Mouse (Mus musculus) liver, adult 2 months (tissue): Measurements from ENCODE around the gene Tomm7. TPM values are rescaled to one million over a fixed set of nuclear protein-coding genes. Genes with fewer than 3 reads are reported as not detected.

Source experiments
- DNase-seq: peaks from one replicate; pipeline ENCODE4 v3.0.0-alpha.2; 2011; ENCODE audit warnings: low read depth, low spot score; ENCODE audit errors: extremely low read depth
- H3K27ac ChIP-seq: fragments of 200-500 bp; replicated peaks from 2 replicates; pipeline ENCODE4 v1.5.1; 2012; ENCODE audit warnings: low read depth, mild to moderate bottlenecking, control low read depth, inconsistent platforms, low read length; ENCODE audit not compliant: insufficient read depth
- H3K27me3 ChIP-seq: fragments of 200-500 bp; 2 replicates; pipeline ENCODE4 v1.6.1; 2012; ENCODE audit warnings: mild to moderate bottlenecking, moderate library complexity, low read length, inconsistent platforms; ENCODE audit not compliant: control insufficient read depth, insufficient read depth
- H3K36me3 ChIP-seq: fragments of 200-500 bp; 2 replicates; pipeline ENCODE4 v1.6.1; 2012; ENCODE audit warnings: low read length, inconsistent platforms; ENCODE audit not compliant: control insufficient read depth, insufficient read depth
- H3K4me1 ChIP-seq: fragments of 200-500 bp; 2 replicates; pipeline ENCODE4 v1.6.1; 2011; ENCODE audit warnings: low read length; ENCODE audit not compliant: control insufficient read depth, insufficient read depth
- H3K4me3 ChIP-seq: fragments of 200-500 bp; 2 replicates; pipeline ENCODE4 v1.5.1; 2011; ENCODE audit warnings: low read depth, mild to moderate bottlenecking, control low read depth, low read length, moderate library complexity; ENCODE audit not compliant: insufficient read depth
- H3K79me2 ChIP-seq: fragments of 200-500 bp; 2 replicates; pipeline ENCODE4 v1.6.1; 2012; ENCODE audit warnings: inconsistent platforms, mild to moderate bottlenecking, low read length, moderate library complexity; ENCODE audit not compliant: control insufficient read depth, insufficient read depth
- H3K9ac ChIP-seq: fragments of 200-500 bp; 2 replicates; pipeline ENCODE4 v1.6.1; 2012; ENCODE audit warnings: low read depth, mild to moderate bottlenecking, control low read depth, inconsistent platforms, low read length
- CTCF ChIP-seq: fragments of 200-500 bp; IDR thresholded peaks from 2 replicates; pipeline ENCODE4 v1.5.1; 2011; ENCODE audit warnings: low read depth, low read length, control low read depth
- POLR2A ChIP-seq: fragments of 200-500 bp; IDR thresholded peaks from 2 replicates; pipeline ENCODE4 v1.6.1; 2011; ENCODE audit warnings: low read length, control low read depth; ENCODE audit not compliant: insufficient read depth; ENCODE audit errors: extremely low read depth
- WGBS: fragments of 180-500 bp; shearing (Covaris S2); methylation state at CpG from one replicate; pipeline ENCODE4 v1.1.7; 2018; 5-methylcytosine and 5-hydroxymethylcytosine counted together
- polyA plus RNA-seq: library from polyadenylated mRNA; depleted of rRNA; stranded (reverse); fragments of >200 nt; gene quantifications from 2 replicates; pipeline ENCODE4 v1.2.3, GENCODE M21; 2012; rRNA removed
- total RNA-seq: library from RNA; depleted of rRNA; stranded (reverse); fragments of >200 nt; gene quantifications from 2 replicates; pipeline ENCODE4 v1.2.3, GENCODE M21; 2014; rRNA removed

Gene Tomm7
- total and polyA plus RNA-seq, 2 experiments, result 31.0 to 66.2 TPM

GRCm38 (mm10) chr5:23789078-23789612, 54.8 kb downstream of the Tomm7 start:
- 90% methylated on average over 4 of the region's 4 CpGs for WGBS
- no peak overlapping the region for H3K27ac ChIP-seq
- H3K4me3 ChIP-seq, result no peak overlapping the region
- H3K36me3 ChIP-seq, result peaks cover under 1% of the 10 kb centered on the region; the same call in 1 of the 2 replicates
- no peaks in the 10 kb centered on the region for H3K79me2 ChIP-seq
- no peaks in the 10 kb centered on the region for H3K27me3 ChIP-seq
- peaks cover 3% of the 10 kb centered on the region for H3K4me1 ChIP-seq
- no peak for DNase-seq
- H3K9ac ChIP-seq, result no peak overlapping the region
- TF ChIP-seq POLR2A, result no peak
- no peak for TF ChIP-seq CTCF

Other genes with a start within 250 kb of the Tomm7 start
- 14.5 and 15.2 TPM in 2 replicates for gene Srpk2, start 159.5 kb downstream of the Tomm7 start, total RNA-seq
- gene Srpk2, start 159.5 kb downstream of the Tomm7 start, polyA plus RNA-seq, result 2.1 and 2.9 TPM in 2 replicates
- gene Pus7, start 60.5 kb downstream of the Tomm7 start, total RNA-seq, result 6.0 and 7.0 TPM in 2 replicates
- gene Pus7, start 60.5 kb downstream of the Tomm7 start, polyA plus RNA-seq, result 1.7 and 2.6 TPM in 2 replicates
- 13.6 and 16.7 TPM in 2 replicates for gene Rint1, start 56.5 kb downstream of the Tomm7 start, total RNA-seq
- gene Rint1, start 56.5 kb downstream of the Tomm7 start, polyA plus RNA-seq, result 5.3 and 13.6 TPM in 2 replicates
- gene Fam126a, start 186.5 kb upstream of the Tomm7 start, total RNA-seq, result 8.8 and 9.0 TPM in 2 replicates
- 2.5 and 3.0 TPM in 2 replicates for gene Fam126a, start 186.5 kb upstream of the Tomm7 start, polyA plus RNA-seq